Mouse (Mus musculus) thymus, adult 2 months (tissue): ENCODE measurements around the gene Nup188.

ENCODE experiments used
- CTCF ChIP-seq: fragments of 200-500 bp; IDR thresholded peaks from 2 replicates; pipeline ENCODE4 v1.5.1; 2012; ENCODE audit warnings: mild to moderate bottlenecking, control low read depth, low read length, moderate library complexity, borderline replicate concordance; ENCODE audit not compliant: control insufficient read depth, poor library complexity, insufficient read depth; ENCODE audit errors: extremely low read depth
- POLR2A ChIP-seq: fragments of 200-500 bp; IDR thresholded peaks from 2 replicates; pipeline ENCODE4 v1.6.1; 2012; ENCODE audit warnings: mild to moderate bottlenecking, low read length, control low read depth, moderate library complexity; ENCODE audit not compliant: control insufficient read depth, poor library complexity, insufficient read depth; ENCODE audit errors: extremely low read depth

- no peak for TF ChIP-seq POLR2A
- no peak for TF ChIP-seq CTCF
Measured at GRCm38 (mm10) chr2:30311481-30311880, 25.3 kb downstream of the Nup188 start.
